Mouse (Mus musculus): ENCODE results near the gene Med15.

- TF ChIP-seq CTCF (IDR thresholded peaks at IDR 0.05; ENCODE audit: control insufficient read depth, insufficient read depth, insufficient replicate concordance, low read depth, low read length), result no peak
- TF ChIP-seq POLR2A (IDR thresholded peaks at IDR 0.05; ENCODE audit: control insufficient read depth, low read depth, low read length), result no peak
These were observed 110.8 kb downstream of the Med15 start for GRCm38 (mm10) chr16:17621936-17622335.

Data from testis, adult 2 months (tissue).